Mouse (Mus musculus) heart, adult 9 months (tissue): ENCODE data around the gene Slc12a1.

ENCODE experiments used
- DNase-seq, 2 experiments: peaks; one replicate each; pipeline ENCODE4 v3.0.0; 2022; ENCODE audit warnings: low spot score in 2 of 2

Slc12a1 gene

GRCm38 (mm10) chr2:125208894-125209596, 56.7 kb downstream of the Slc12a1 start:
- no peak for DNase-seq

- no peak for DNase-seq
These were observed 59.7 kb downstream of the Slc12a1 start for GRCm38 (mm10) chr2:125211831-125212510.

- DNase-seq: peak in 1 of 2 experiments; percentile 51
These were observed 62.3 kb downstream of the Slc12a1 start for GRCm38 (mm10) chr2:125214592-125214991.

GRCm38 (mm10) chr2:125217286-125217685, 65.0 kb downstream of the Slc12a1 start:
- DNase-seq: no peak

- DNase-seq: no peak
These were observed 66.3 kb downstream of the Slc12a1 start for GRCm38 (mm10) chr2:125218566-125218965.

GRCm38 (mm10) chr2:125219268-125219667, 67.0 kb downstream of the Slc12a1 start:
- peak; percentile 10 to 36 for DNase-seq

GRCm38 (mm10) chr2:125221673-125222072, 69.4 kb downstream of the Slc12a1 start:
- DNase-seq: no peak

- no peak for DNase-seq
These were observed 76.4 kb downstream of the Slc12a1 start for GRCm38 (mm10) chr2:125228472-125229409.

- no peak for DNase-seq
These were observed 79.9 kb downstream of the Slc12a1 start for GRCm38 (mm10) chr2:125232183-125232582.

- no peak for DNase-seq
These were observed 81.2 kb downstream of the Slc12a1 start for GRCm38 (mm10) chr2:125233537-125233936.

GRCm38 (mm10) chr2:125234049-125234448, 81.7 kb downstream of the Slc12a1 start:
- no peak for DNase-seq

GRCm38 (mm10) chr2:125245545-125246285, 93.4 kb downstream of the Slc12a1 start:
- DNase-seq: no peak

- no peak for DNase-seq
These were observed 94.4 kb downstream of the Slc12a1 start for GRCm38 (mm10) chr2:125246669-125247068.

GRCm38 (mm10) chr2:125247108-125247961, 95.0 kb downstream of the Slc12a1 start, which contains the start of gene Dut:
TSS of gene Dut (plus strand) at chr2:125247190.
- DNase-seq: peak; percentile 92

GRCm38 (mm10) chr2:125247962-125248235, 95.6 kb downstream of the Slc12a1 start:
- no peak for DNase-seq

- DNase-seq: no peak
These were observed 96.0 kb downstream of the Slc12a1 start for GRCm38 (mm10) chr2:125248256-125248655.

- no peak for DNase-seq
These were observed 97.0 kb downstream of the Slc12a1 start for GRCm38 (mm10) chr2:125249339-125249738.

GRCm38 (mm10) chr2:125249874-125250273, 97.6 kb downstream of the Slc12a1 start:
- no peak for DNase-seq

- DNase-seq: no peak
These were observed 99.5 kb downstream of the Slc12a1 start for GRCm38 (mm10) chr2:125251781-125252180.

GRCm38 (mm10) chr2:125252275-125252674, 100.0 kb downstream of the Slc12a1 start:
- DNase-seq: no peak

- DNase-seq: no peak
These were observed 101.4 kb downstream of the Slc12a1 start for GRCm38 (mm10) chr2:125253699-125254098.
